Mouse (Mus musculus): ENCODE measurements at regions not wholly inside any gene's neighbourhood (a gene's known extent, or its start where the extent isn't known, plus 50 kb on each side); places are given as distances from the start of the nearest gene placed in this dataset.
A peak's percentile ranks its signal among the peaks of the same experiment; 100 is the strongest.

GRCm38 (mm10) chr5:138875180-138876076, 55.5 kb downstream of the Gm5294 start:
- intact Hi-C loops (cut with DNase I) = no loop called here
- DNase-seq (ENCODE audit: low spot score) = no peak

DNA sequence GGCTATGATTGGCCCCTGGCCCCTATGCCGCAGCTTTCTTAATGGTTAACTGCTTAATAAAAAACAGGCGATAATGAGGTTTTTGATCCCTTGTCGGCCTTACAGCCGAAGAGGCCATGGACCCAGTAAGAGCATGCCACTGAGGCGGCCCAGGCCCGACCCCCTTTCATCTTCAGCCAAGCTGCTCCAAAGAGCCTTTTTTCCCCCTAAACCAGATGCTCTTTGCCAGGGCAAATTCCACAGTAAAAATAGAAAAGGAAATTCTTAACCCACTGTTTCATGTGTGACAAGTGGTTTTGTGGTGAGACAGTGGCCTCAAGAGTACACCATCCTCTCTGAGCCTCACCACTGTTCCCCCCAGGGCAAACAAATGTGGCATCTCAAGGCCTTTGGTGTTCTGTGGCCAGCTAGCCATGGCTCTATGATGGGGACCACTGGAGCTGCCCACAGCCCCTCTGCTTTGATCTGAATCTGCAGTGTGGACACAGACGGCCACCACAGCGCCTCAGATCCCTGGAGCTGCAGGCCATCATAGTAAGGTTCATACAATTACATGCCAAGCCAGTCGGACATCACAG, 61.9 kb downstream of the Gm5294 start:
- DNase-seq (ENCODE audit: low spot score) = no peak
- intact Hi-C loops (cut with DNase I) = no loop called here

GRCm38 (mm10) chr5:138883573-138883972, 63.7 kb downstream of the Gm5294 start:
- DNase-seq (ENCODE audit: low spot score) = no peak
- intact Hi-C loops (cut with DNase I) = no loop called here

DNA sequence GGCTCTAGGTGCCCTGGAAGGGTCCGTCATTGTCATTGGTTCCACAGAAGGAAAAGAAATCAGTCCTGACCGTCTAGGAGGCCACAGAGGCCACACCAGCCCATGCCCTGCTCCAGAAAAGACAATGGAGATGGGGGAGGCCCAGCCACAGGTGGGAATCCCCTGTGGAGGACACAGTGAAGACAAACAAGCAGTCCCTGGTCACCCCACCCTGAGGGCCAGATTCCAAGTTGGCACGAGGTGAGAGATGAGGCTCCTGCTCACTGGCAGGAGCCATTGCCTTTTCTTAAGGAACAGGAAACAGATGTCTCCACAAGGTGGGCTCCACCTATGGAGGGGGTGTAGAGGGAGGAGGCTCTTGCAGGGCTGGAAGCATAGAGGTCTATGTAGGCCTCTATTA, 66.0 kb downstream of the Gm5294 start:
- intact Hi-C loops (cut with DNase I) = no loop called here
- DNase-seq (ENCODE audit: low spot score) = peak; percentile 35

- peak; percentile 35 for DNase-seq (ENCODE audit: low spot score)
- intact Hi-C loops (cut with DNase I) = no loop called here
These were observed 68.9 kb downstream of the Gm5294 start for GRCm38 (mm10) chr5:138888749-138889148.

- no peak for DNase-seq (ENCODE audit: low spot score)
- intact Hi-C loops (cut with DNase I) = no loop called here
These were observed 69.9 kb downstream of the Gm5294 start for GRCm38 (mm10) chr5:138889760-138890159.

DNA sequence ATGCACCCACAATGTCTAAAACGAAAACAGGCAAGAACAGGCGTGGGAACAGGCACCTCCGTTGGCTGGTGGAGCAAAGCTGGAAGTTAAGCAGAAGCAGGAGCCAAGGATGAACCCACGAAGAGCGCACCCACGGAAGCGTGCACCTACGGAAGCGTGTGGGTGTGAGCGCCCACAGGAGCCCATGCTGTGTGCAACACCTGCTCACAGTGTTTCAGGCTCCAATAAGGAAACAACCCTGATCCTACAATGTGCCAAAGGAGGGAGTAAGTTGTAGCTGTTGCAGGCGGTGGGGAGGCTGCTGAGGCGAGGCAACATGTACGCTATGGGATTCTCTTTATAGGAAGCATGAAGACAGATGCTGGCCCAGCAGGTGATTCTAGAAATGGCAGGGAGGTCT, 74.6 kb downstream of the Gm5294 start:
- intact Hi-C loops (cut with DNase I) = no loop called here

DNA sequence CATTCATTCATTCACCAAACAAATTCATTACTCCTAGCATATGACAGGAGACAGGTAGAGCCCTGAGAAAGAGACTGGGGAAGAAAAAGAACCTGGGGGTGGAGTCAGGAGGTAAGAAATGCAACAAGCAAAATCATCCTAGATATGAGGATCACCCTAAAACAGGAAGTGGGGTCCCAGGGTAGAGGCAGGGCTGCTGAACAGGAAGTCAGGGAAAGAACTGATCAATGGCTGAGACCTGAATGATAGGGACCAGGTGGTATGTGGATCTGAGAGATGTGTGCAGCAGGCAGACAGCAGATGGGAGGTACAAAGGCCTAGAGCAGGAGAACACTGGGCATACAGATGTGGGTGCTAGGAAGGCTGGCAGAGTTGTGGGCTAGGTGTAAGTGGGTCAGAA, 77.4 kb downstream of the Gm5294 start:
- intact Hi-C loops (cut with DNase I) = no loop called here
- DNase-seq (ENCODE audit: low spot score) = no peak

More for the DNA sequence above, 74.6 kb downstream of the Gm5294 start:
- no peak for DNase-seq (ENCODE audit: low spot score)

DNA sequence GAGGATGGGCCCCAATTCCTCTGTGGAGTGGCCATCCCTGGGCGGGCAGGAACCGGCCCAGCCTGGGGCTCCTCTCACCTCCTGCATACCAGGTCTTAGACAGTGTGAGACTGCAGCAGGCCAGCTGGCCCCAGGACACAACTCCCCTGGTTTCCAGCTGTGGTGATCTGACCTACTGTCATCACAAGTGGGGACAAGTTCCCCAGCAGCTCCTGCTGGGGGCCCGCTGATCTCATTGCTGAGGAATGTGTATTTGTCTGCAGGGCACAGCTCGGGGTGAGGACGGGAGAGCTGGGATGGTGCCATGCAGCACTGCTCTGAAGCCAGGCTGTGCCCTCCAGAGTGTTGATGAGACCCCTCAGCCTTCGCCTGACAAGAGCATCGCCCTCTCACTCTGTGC, 78.6 kb downstream of the Gm5294 start:
- intact Hi-C loops (cut with DNase I) = no loop called here
- DNase-seq (ENCODE audit: low spot score) = no peak

GRCm38 (mm10) chr5:138900952-138901599, 81.2 kb downstream of the Gm5294 start:
- intact Hi-C loops (cut with DNase I) = no loop called here

GRCm38 (mm10) chr5:138902316-138902715, 82.4 kb downstream of the Gm5294 start:
- intact Hi-C loops (cut with DNase I) = no loop called here
- no peak for DNase-seq (ENCODE audit: low spot score)

More at GRCm38 (mm10) chr5:138900952-138901599, 81.2 kb downstream of the Gm5294 start:
- DNase-seq (ENCODE audit: low spot score) = no peak

- intact Hi-C loops (cut with DNase I) = no loop called here
These were observed 85.1 kb downstream of the Pdgfa start for GRCm38 (mm10) chr5:138911769-138912710.

GRCm38 (mm10) chr5:138912711-138913105, 84.5 kb downstream of the Pdgfa start:
- intact Hi-C loops (cut with DNase I) = no loop called here
- DNase-seq (ENCODE audit: low spot score) = no peak

More at GRCm38 (mm10) chr5:138911769-138912710, 85.1 kb downstream of the Pdgfa start:
- DNase-seq (ENCODE audit: low spot score) = no peak

- DNase-seq (ENCODE audit: low spot score) = no peak
- intact Hi-C loops (cut with DNase I) = no loop called here
These were observed 82.1 kb downstream of the Pdgfa start for GRCm38 (mm10) chr5:138915068-138915467.

GRCm38 (mm10) chr5:138915496-138915895, 81.7 kb downstream of the Pdgfa start:
- intact Hi-C loops (cut with DNase I) = no loop called here
- no peak for DNase-seq (ENCODE audit: low spot score)

DNA sequence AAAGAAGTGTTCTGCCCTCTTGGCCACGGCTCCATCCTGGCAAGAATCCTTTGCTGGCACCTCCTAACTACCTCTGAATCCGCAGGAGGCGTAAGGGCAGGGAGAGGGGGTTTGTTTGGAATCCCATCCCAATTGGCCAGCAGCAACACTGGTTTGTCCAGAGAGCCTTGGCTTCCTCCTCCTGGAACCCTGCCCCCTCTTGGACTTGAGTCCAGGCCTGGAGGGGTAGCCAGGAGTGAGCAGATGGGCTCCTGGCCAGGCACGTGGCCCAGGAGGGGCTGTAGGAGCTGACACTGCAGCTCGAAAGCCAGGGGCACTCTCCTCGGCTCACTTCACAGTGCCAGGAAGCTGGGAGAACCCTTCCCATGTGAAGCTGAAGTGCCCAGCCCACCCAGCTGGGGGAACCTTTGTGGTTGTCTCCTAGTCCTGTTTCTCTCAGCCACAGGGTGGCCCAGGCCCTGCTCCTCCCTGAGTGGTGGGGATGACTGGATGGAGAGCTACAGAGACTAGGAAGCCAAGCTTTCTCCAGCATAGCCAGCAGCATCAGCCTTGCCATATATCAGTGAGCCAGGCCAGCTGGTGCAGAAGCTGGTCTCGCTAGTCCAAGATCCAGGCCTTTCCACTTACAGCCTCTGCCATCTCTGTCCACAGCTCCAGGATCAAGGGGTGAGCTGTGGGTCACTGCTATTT, 76.9 kb downstream of the Pdgfa start:
- DNase-seq (ENCODE audit: low spot score) = peak; percentile 69
- intact Hi-C loops (cut with DNase I) = no loop called here

DNA sequence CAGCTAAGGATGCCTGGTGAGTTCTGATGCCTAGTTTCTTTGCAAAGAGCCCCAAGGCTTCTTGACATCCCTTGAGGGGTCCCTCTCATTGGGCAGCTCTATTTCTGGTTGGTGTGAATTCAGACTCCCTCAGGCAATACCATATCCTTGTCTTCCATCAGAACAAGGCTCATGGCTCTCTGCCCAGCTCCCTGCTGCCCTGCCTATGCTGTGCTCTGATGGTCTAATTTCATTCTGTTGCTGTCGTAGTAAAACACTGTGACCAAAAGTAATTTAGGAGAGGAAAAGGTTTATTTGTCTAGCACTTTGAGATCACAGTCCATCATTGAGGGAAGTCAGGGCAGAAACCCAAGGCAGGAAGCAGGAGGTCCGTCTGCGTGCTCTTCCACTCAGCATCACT, 75.1 kb downstream of the Pdgfa start:
- intact Hi-C loops (cut with DNase I) = no loop called here
- DNase-seq (ENCODE audit: low spot score) = no peak

Data from heart, postnatal 25 days (tissue).